Mouse (Mus musculus) forebrain, embryonic 14.5 days (tissue): ENCODE data around the gene Mme. TPM values are rescaled to one million over a fixed set of nuclear protein-coding genes. Genes with fewer than 3 reads are reported as not detected.

Source experiments
- ATAC-seq: fragments of 200-750 bp; cut with Nextera tagmentation; 2 replicates; pipeline ENCODE4 v1.8.0; 2017; ENCODE audit warnings: mild to moderate bottlenecking, moderate library complexity
- DNase-seq: peaks from one replicate; pipeline ENCODE4 v3.0.0-alpha.2; 2015; ENCODE audit warnings: low spot score
- H3K27ac ChIP-seq: fragments of 300-500 bp; sonication (generic); 2 replicates; pipeline ENCODE4 v1.5.1; 2014; ENCODE audit warnings: low read depth, mild to moderate bottlenecking, control low read depth, low read length, moderate library complexity
- H3K27me3 ChIP-seq: fragments of 300-500 bp; sonication (generic); replicated peaks from 2 replicates; pipeline ENCODE4 v1.6.1; 2014; ENCODE audit warnings: low read length, control low read depth, mixed read lengths; ENCODE audit not compliant: control insufficient read depth, insufficient read depth
- H3K36me3 ChIP-seq: fragments of 300-500 bp; sonication (generic); 2 replicates; pipeline ENCODE4 v1.6.1; 2014; ENCODE audit warnings: low read length, control low read depth; ENCODE audit not compliant: control insufficient read depth, insufficient read depth
- H3K4me1 ChIP-seq: fragments of 300-500 bp; sonication (generic); 2 replicates; pipeline ENCODE4 v1.6.1; 2014; ENCODE audit warnings: antibody characterized with exemption, low read length, control low read depth; ENCODE audit not compliant: control insufficient read depth, insufficient read depth
- H3K4me2 ChIP-seq: fragments of 300-500 bp; sonication (generic); 2 replicates; pipeline ENCODE4 v1.6.1; 2014; ENCODE audit warnings: mild to moderate bottlenecking, control low read depth, low read length
- H3K4me3 ChIP-seq: fragments of 300-500 bp; sonication (generic); 2 replicates; pipeline ENCODE4 v1.5.1; 2014; ENCODE audit warnings: low read depth, low read length, control low read depth
- H3K9ac ChIP-seq: fragments of 300-500 bp; sonication (generic); 2 replicates; pipeline ENCODE4 v1.6.1; 2014; ENCODE audit warnings: mild to moderate bottlenecking, low read length, control low read depth, moderate library complexity
- H3K9me3 ChIP-seq: fragments of 300-500 bp; sonication (generic); replicated peaks from 2 replicates; pipeline ENCODE4 v1.6.1; 2016; ENCODE audit warnings: low read length, control low read depth, mixed read lengths; ENCODE audit not compliant: control insufficient read depth
- WGBS: fragments of 180-500 bp; shearing (Covaris S2); extraction: QIAGEN DNeasy Blood & Tissue Kit; methylation state at CpG from one replicate; pipeline ENCODE4 v1.1.7; 2014; 5-methylcytosine and 5-hydroxymethylcytosine counted together
- polyA plus RNA-seq: library from polyadenylated mRNA; unstranded; fragments of >200 nt; fragmentation: Nextera tagmentation; extraction: Ambion mirVana; gene quantifications from 2 replicates; pipeline ENCODE4 v1.2.1, GENCODE M21; 2014

The Mme gene
- polyA plus RNA-seq, 1 experiment from 2014 or later = 4.0 TPM

GRCm38 (mm10) chr3:63340546-63340945 is 99.2 kb downstream of the Mme start:
- 87% methylated on average over 3 of the region's 3 CpGs for WGBS
- no peak for DNase-seq

GRCm38 (mm10) chr3:63341481-63341880 is 100.1 kb downstream of the Mme start:
- Histone ChIP-seq H3K27me3 (no peaks in the 10 kb centered on the region), H3K4me2 (no peak overlapping the region), H3K4me1 (no peaks in the 10 kb centered on the region), H3K9me3 (no peaks in the 10 kb centered on the region), H3K36me3 (no peaks in the 10 kb centered on the region), H3K4me3 (no peak overlapping the region), H3K9ac (no peak overlapping the region), H3K27ac (no peak overlapping the region)
- no peak for ATAC-seq
- no peak for DNase-seq
- WGBS = 97% methylated on average over 4 of the region's 4 CpGs

More at GRCm38 (mm10) chr3:63340546-63340945, 99.2 kb downstream of the Mme start:
- ATAC-seq = no peak
- Histone ChIP-seq H3K9me3 (no peaks in the 10 kb centered on the region), H3K27ac (no peak overlapping the region), H3K27me3 (no peaks in the 10 kb centered on the region), H3K4me2 (no peak overlapping the region), H3K4me1 (no peaks in the 10 kb centered on the region), H3K36me3 (no peaks in the 10 kb centered on the region), H3K9ac (no peak overlapping the region), H3K4me3 (no peak overlapping the region)

GRCm38 (mm10) chr3:63344998-63345397 is 103.7 kb downstream of the Mme start:
- no peak for DNase-seq
- Histone ChIP-seq H3K4me2 (no peak overlapping the region), H3K27me3 (no peaks in the 10 kb centered on the region), H3K4me1 (no peaks in the 10 kb centered on the region), H3K36me3 (no peaks in the 10 kb centered on the region), H3K4me3 (no peak overlapping the region), H3K9me3 (no peaks in the 10 kb centered on the region), H3K27ac (no peak overlapping the region), H3K9ac (no peak overlapping the region)
- ATAC-seq = no peak
- WGBS = 86% methylated on average over 5 of the region's 5 CpGs

- no peaks in the 10 kb centered on the region for H3K27me3 ChIP-seq
- no peaks in the 10 kb centered on the region for H3K4me1 ChIP-seq
- DNase-seq (no peak), ATAC-seq (no peak)
- no peak overlapping the region for H3K9ac ChIP-seq
- no peaks in the 10 kb centered on the region for H3K36me3 ChIP-seq
- no peak overlapping the region for H3K4me3 ChIP-seq
- no peak overlapping the region for H3K27ac ChIP-seq
- no peaks in the 10 kb centered on the region for H3K9me3 ChIP-seq
- no peak overlapping the region for H3K4me2 ChIP-seq
- WGBS = 74% methylated on average over 2 of the region's 2 CpGs
Measured at GRCm38 (mm10) chr3:63348893-63349426, 107.6 kb downstream of the Mme start.

- DNase-seq = no peak
- Histone ChIP-seq H3K36me3 (no peaks in the 10 kb centered on the region), H3K4me3 (no peak overlapping the region), H3K4me1 (no peaks in the 10 kb centered on the region), H3K4me2 (no peak overlapping the region), H3K9me3 (no peaks in the 10 kb centered on the region), H3K27ac (no peak overlapping the region), H3K27me3 (no peaks in the 10 kb centered on the region), H3K9ac (no peak overlapping the region)
- 90% methylated on average over 4 of the region's 4 CpGs for WGBS
- ATAC-seq = no peak
Measured at GRCm38 (mm10) chr3:63350242-63350641, 108.9 kb downstream of the Mme start.

- H3K27ac ChIP-seq = no peak overlapping the region
- H3K36me3 ChIP-seq = no peaks in the 10 kb centered on the region
- DNase-seq (no peak), ATAC-seq (no peak)
- H3K4me1 ChIP-seq = no peaks in the 10 kb centered on the region
- no peak overlapping the region for H3K4me3 ChIP-seq
- no peaks in the 10 kb centered on the region for H3K9me3 ChIP-seq
- 88% methylated on average over 3 of the region's 3 CpGs for WGBS
- H3K4me2 ChIP-seq = no peak overlapping the region
- no peaks in the 10 kb centered on the region for H3K27me3 ChIP-seq
- H3K9ac ChIP-seq = no peak overlapping the region
Measured at GRCm38 (mm10) chr3:63350704-63351103, 109.4 kb downstream of the Mme start.

- ATAC-seq = no peak
- 98% methylated on average over 1 of the region's 1 CpGs for WGBS
Measured at GRCm38 (mm10) chr3:63351680-63352260, 110.4 kb downstream of the Mme start.

GRCm38 (mm10) chr3:63359512-63359911 is 118.2 kb downstream of the Mme start:
- Histone ChIP-seq H3K9me3 (no peaks in the 10 kb centered on the region), H3K27me3 (no peaks in the 10 kb centered on the region), H3K4me2 (no peak overlapping the region), H3K36me3 (no peaks in the 10 kb centered on the region), H3K9ac (no peak overlapping the region), H3K4me1 (no peaks in the 10 kb centered on the region), H3K27ac (no peak overlapping the region), H3K4me3 (no peak overlapping the region)
- DNase-seq (no peak), ATAC-seq (no peak)
- 87% methylated on average over 1 of the region's 1 CpGs for WGBS

More at GRCm38 (mm10) chr3:63351680-63352260, 110.4 kb downstream of the Mme start:
- Histone ChIP-seq H3K27me3 (no peaks in the 10 kb centered on the region), H3K27ac (no peak overlapping the region), H3K4me2 (no peak overlapping the region), H3K9me3 (no peaks in the 10 kb centered on the region), H3K36me3 (no peaks in the 10 kb centered on the region), H3K4me1 (no peaks in the 10 kb centered on the region), H3K4me3 (no peak overlapping the region), H3K9ac (no peak overlapping the region)
- DNase-seq = no peak

- Histone ChIP-seq H3K9me3 (no peaks in the 10 kb centered on the region), H3K27me3 (no peaks in the 10 kb centered on the region), H3K4me2 (no peak overlapping the region), H3K27ac (no peak overlapping the region), H3K4me1 (no peaks in the 10 kb centered on the region), H3K9ac (no peak overlapping the region), H3K36me3 (no peaks in the 10 kb centered on the region), H3K4me3 (no peak overlapping the region)
- ATAC-seq (no peak), DNase-seq (no peak)
- 61% methylated on average over 2 of the region's 2 CpGs for WGBS
Measured at GRCm38 (mm10) chr3:63384989-63385388, 143.7 kb downstream of the Mme start.
